Mouse (Mus musculus): ENCODE measurements around the gene Tpsg1.

DNA sequence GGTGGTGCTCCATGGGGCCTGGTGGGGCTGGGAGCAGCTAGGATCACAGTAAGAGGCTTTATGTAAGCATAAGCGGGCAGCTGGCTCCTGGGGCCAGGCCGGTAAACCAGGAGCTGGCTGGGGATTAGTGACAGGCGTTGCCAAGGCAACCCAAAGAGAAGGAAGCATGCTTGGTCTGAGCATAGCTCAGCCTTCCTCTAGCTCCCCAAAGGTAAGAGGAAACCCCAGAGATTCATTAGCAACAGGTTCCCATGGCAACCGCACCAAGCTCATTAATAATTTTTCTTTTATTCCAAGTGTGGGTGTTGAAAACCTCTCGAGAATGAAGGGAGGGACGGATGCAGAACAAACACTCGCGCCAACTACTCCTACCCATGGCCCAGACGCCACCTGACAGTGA is 49.9 kb downstream of the Tpsg1 start:
- no peak for TF ChIP-seq CTCF (IDR thresholded peaks at IDR 0.05; ENCODE audit: control insufficient read depth, insufficient read depth, low read length)
- no peak for TF ChIP-seq POLR2A (IDR thresholded peaks at IDR 0.05; ENCODE audit: borderline replicate concordance, control insufficient read depth, low read depth, low read length)
